Mouse (Mus musculus): ENCODE data around the gene Rbm6. TPM values are rescaled to one million over a fixed set of nuclear protein-coding genes. Genes with fewer than 3 reads are reported as not detected.

The Rbm6 gene
- total RNA-seq, 4 experiments from 2014 or later = 56.0 to 69.3 (median 59.4) TPM

GRCm38 (mm10) chr9:107750378-107750777, 122.7 kb downstream of the Rbm6 start:
- no peak for DNase-seq (ENCODE audit: low spot score in 2 of 2)

- DNase-seq (ENCODE audit: low spot score in 2 of 2) = no peak
Observed at GRCm38 (mm10) chr9:107748063-107748462, 125.0 kb downstream of the Rbm6 start.

- DNase-seq (ENCODE audit: low spot score in 2 of 2) = no peak
Observed at GRCm38 (mm10) chr9:107747310-107747709, 125.7 kb downstream of the Rbm6 start.

- no peak for DNase-seq (ENCODE audit: low spot score in 2 of 2)
Observed at GRCm38 (mm10) chr9:107746679-107747078, 126.4 kb downstream of the Rbm6 start.

- no peak for DNase-seq (ENCODE audit: low spot score in 2 of 2)
Observed at GRCm38 (mm10) chr9:107744061-107744460, 129.0 kb downstream of the Rbm6 start.

GRCm38 (mm10) chr9:107738841-107739202, 134.2 kb downstream of the Rbm6 start:
- no peak for DNase-seq (ENCODE audit: low spot score in 2 of 2)

- peak; percentile 71 to 88 for DNase-seq (ENCODE audit: low spot score in 2 of 2)
Observed at GRCm38 (mm10) chr9:107738020-107738840, 134.8 kb downstream of the Rbm6 start.

- DNase-seq (ENCODE audit: low spot score in 2 of 2) = no peak
Observed at GRCm38 (mm10) chr9:107736185-107736485, 136.9 kb downstream of the Rbm6 start.

GRCm38 (mm10) chr9:107735356-107736184, 137.5 kb downstream of the Rbm6 start:
- DNase-seq (ENCODE audit: low spot score in 2 of 2) = no peak

- DNase-seq (ENCODE audit: low spot score in 2 of 2) = no peak
Observed at GRCm38 (mm10) chr9:107734567-107734971, 138.5 kb downstream of the Rbm6 start.

- DNase-seq (ENCODE audit: low spot score in 2 of 2) = no peak
Observed at GRCm38 (mm10) chr9:107729709-107730108, 143.3 kb downstream of the Rbm6 start.

- no peak for DNase-seq (ENCODE audit: low spot score in 2 of 2)
Observed at GRCm38 (mm10) chr9:107728919-107729670, 143.9 kb downstream of the Rbm6 start.

GRCm38 (mm10) chr9:107727041-107727440, 146.0 kb downstream of the Rbm6 start:
- DNase-seq (ENCODE audit: low spot score in 2 of 2) = no peak

- no peak for DNase-seq (ENCODE audit: low spot score in 2 of 2)
Observed at GRCm38 (mm10) chr9:107724796-107725195, 148.2 kb downstream of the Rbm6 start.

GRCm38 (mm10) chr9:107723794-107724531, 149.1 kb downstream of the Rbm6 start:
- no peak for DNase-seq (ENCODE audit: low spot score in 2 of 2)

Other genes with a start within 250 kb of the Rbm6 start
- 100 to 1,000 TPM; 239 to 252 (median 247) TPM for gene Gnai2, start 237.9 kb downstream of the Rbm6 start, total RNA-seq (2022)
- 10 to 100 TPM; 82.5 to 94.5 (median 86.9) TPM for gene Slc38a3, start 203.7 kb downstream of the Rbm6 start, total RNA-seq (2022)
- gene Gnat1, start 193.5 kb downstream of the Rbm6 start, total RNA-seq (2022) = 1 to 10 TPM in 1 of 4 experiments, under 1 TPM in 3; 0.32 to 1.0 (median 0.62) TPM
- gene Sema3f, start 162.8 kb downstream of the Rbm6 start, total RNA-seq (2022) = 10 to 100 TPM; 14.5 to 17.6 (median 16.0) TPM
- gene Rbm5, start 102.2 kb downstream of the Rbm6 start, total RNA-seq (2022) = 100 to 1,000 TPM; 117 to 136 (median 126) TPM
- 10 to 100 TPM; 23.7 to 27.5 (median 26.1) TPM for gene Mon1a, start 14.9 kb upstream of the Rbm6 start, total RNA-seq (2022)
- gene Mst1r, start 33.6 kb upstream of the Rbm6 start, total RNA-seq (2022) = 1 to 10 TPM in 2 of 4 experiments, under 1 TPM in 2; 0.72 to 1.7 (median 1.0) TPM
- gene Actl11, start 55.2 kb upstream of the Rbm6 start, total RNA-seq (2022) = not detected
- gene Camkv, start 62.4 kb upstream of the Rbm6 start, total RNA-seq (2022) = 100 to 1,000 TPM; 372 to 403 (median 398) TPM
- gene Traip, start 76.9 kb upstream of the Rbm6 start, total RNA-seq (2022) = 10 to 100 TPM in 3 of 4 experiments, 1 to 10 TPM in 1; 8.6 to 11.9 (median 11.3) TPM
- gene Uba7, start 102.3 kb upstream of the Rbm6 start, total RNA-seq (2022) = 1 to 10 TPM; 6.1 to 8.4 (median 6.7) TPM
- gene Gm20661, start 109.8 kb upstream of the Rbm6 start, total RNA-seq (2022) = under 1 TPM in 2 of 4 experiments, not detected in 2; 0.30 to 0.73 TPM
- gene Inka1, start 112.6 kb upstream of the Rbm6 start, total RNA-seq (2022) = 1 to 10 TPM; 3.9 to 6.8 (median 5.2) TPM
- 1 to 10 TPM; 2.5 to 3.9 (median 3.2) TPM for gene Cdhr4, start 119.3 kb upstream of the Rbm6 start, total RNA-seq (2022)
- 1 to 10 TPM; 1.8 to 4.8 (median 4.3) TPM for gene Gm20662, start 123.1 kb upstream of the Rbm6 start, total RNA-seq (2022)
- 100 to 1,000 TPM; 187 to 219 (median 207) TPM for gene Ip6k1, start 129.3 kb upstream of the Rbm6 start, total RNA-seq (2022)
- 10 to 100 TPM; 13.9 to 17.6 (median 14.8) TPM for gene Gmppb, start 176.0 kb upstream of the Rbm6 start, total RNA-seq (2022)
- gene Amigo3, start 179.9 kb upstream of the Rbm6 start, total RNA-seq (2022) = 1 to 10 TPM in 2 of 4 experiments, under 1 TPM in 2; 0.70 to 1.3 (median 1.0) TPM
- not detected for gene Mst1, start 207.2 kb upstream of the Rbm6 start, total RNA-seq (2022)
- 100 to 1,000 TPM; 109 to 112 (median 111) TPM for gene Rnf123, start 210.1 kb upstream of the Rbm6 start, total RNA-seq (2022)
- gene Apeh, start 221.4 kb upstream of the Rbm6 start, total RNA-seq (2022) = 10 to 100 TPM; 34.9 to 41.9 (median 39.3) TPM

Measured in left cerebral cortex, adult 8-10 months (tissue).